Mouse (Mus musculus) ES-E14 (cell line): ENCODE measurements at regions not wholly inside any gene's neighbourhood (a gene's known extent, or its start where the extent isn't known, plus 50 kb on each side); places are given as distances from the start of the nearest gene placed in this dataset.

Experiments
- DNase-seq: peaks from one replicate; pipeline ENCODE4 v3.0.0-alpha.2; 2013; ENCODE audit warnings: low read depth, low spot score
- H3K27ac ChIP-seq: 2 replicates; pipeline ENCODE4 v1.5.1; 2012; ENCODE audit warnings: low read depth, mild to moderate bottlenecking, low read length, moderate library complexity, mixed read lengths; ENCODE audit not compliant: poor library complexity, insufficient read depth, severe bottlenecking
- H3K36me3 ChIP-seq: 2 replicates; pipeline ENCODE4 v1.6.1; 2012; ENCODE audit warnings: mild to moderate bottlenecking, low read length, moderate library complexity, mixed read lengths; ENCODE audit not compliant: control insufficient read depth, poor library complexity, insufficient read depth, severe bottlenecking
- H3K4me1 ChIP-seq, 2 experiments: fragments of 150-350 bp in 1 of 2; sonication (generic) in 1 of 2; 2 replicates each; pipeline ENCODE4 v1.6.1; 2012; ENCODE audit warnings: low read length in 2 of 2, mild to moderate bottlenecking in 1 of 2, mixed read lengths in 1 of 2; ENCODE audit not compliant: control insufficient read depth in 2 of 2, insufficient read depth in 2 of 2, poor library complexity in 1 of 2
- H3K4me3 ChIP-seq, 2 experiments: fragments of 150-350 bp in 1 of 2; sonication (generic) in 1 of 2; 2 replicates each; pipeline ENCODE4 v1.5.1; 2012; ENCODE audit warnings: low read length in 2 of 2, low read depth in 1 of 2, mild to moderate bottlenecking in 1 of 2, mixed read lengths in 1 of 2; ENCODE audit not compliant: insufficient read depth in 1 of 2, poor library complexity in 1 of 2, severe bottlenecking in 1 of 2
- H3K9ac ChIP-seq: 2 replicates; pipeline ENCODE4 v1.6.1; 2012; ENCODE audit warnings: low read depth, mild to moderate bottlenecking, low read length, mixed read lengths; ENCODE audit not compliant: poor library complexity, insufficient read depth, severe bottlenecking
- H3K9me3 ChIP-seq: fragments of 150-350 bp; sonication (generic); 2 replicates; pipeline ENCODE4 v1.6.1; 2012; ENCODE audit warnings: low read depth, mild to moderate bottlenecking, low read length; ENCODE audit not compliant: control insufficient read depth, insufficient read depth
- CHD2 ChIP-seq: IDR thresholded peaks from 2 replicates; pipeline ENCODE4 v1.6.1; 2014; ENCODE audit warnings: mild to moderate bottlenecking, low read depth, low read length, inconsistent platforms
- HCFC1 ChIP-seq: IDR thresholded peaks from 2 replicates; pipeline ENCODE4 v1.6.1; 2012; ENCODE audit warnings: low read length, inconsistent platforms, borderline replicate concordance; ENCODE audit not compliant: insufficient read depth
- MAFK ChIP-seq: IDR thresholded peaks from 2 replicates; pipeline ENCODE4 v1.6.1; 2014; ENCODE audit warnings: mild to moderate bottlenecking, low read depth, low read length, inconsistent platforms; ENCODE audit not compliant: insufficient read depth
- ZC3H11A ChIP-seq: IDR thresholded peaks from 2 replicates; pipeline ENCODE4 v1.6.1; 2012; ENCODE audit warnings: low read depth, mild to moderate bottlenecking, inconsistent platforms, low read length, borderline replicate concordance
- ZNF384 ChIP-seq: IDR thresholded peaks from 2 replicates; pipeline ENCODE4 v1.6.1; 2012; ENCODE audit warnings: low read depth, low read length, inconsistent platforms
- in situ Hi-C, 2 experiments: fragments of 600-800 bp; cut with MboI; formaldehyde crosslinking; loops; one replicate each; pipeline ENCODE4 v1.15.1; 2025; ENCODE audit warnings: low sequenced_read_pairs in 2 of 2, inconsistent platforms in 1 of 2; ENCODE audit not compliant: unreplicated experiment in 2 of 2

- in situ Hi-C loops: no loop called here
- Histone ChIP-seq H3K4me1 (no peaks in the 10 kb centered on the region), H3K9ac (no peak overlapping the region), H3K36me3 (no peaks in the 10 kb centered on the region), H3K9me3 (no peaks in the 10 kb centered on the region), H3K27ac (no peak overlapping the region), H3K4me3 (no peak overlapping the region)
- no peak for TF ChIP-seq ZNF384
- TF ChIP-seq MAFK: no peak
- TF ChIP-seq ZC3H11A: no peak
- no peak for TF ChIP-seq CHD2
- TF ChIP-seq HCFC1: no peak
- DNase-seq: no peak
Measured at GRCm38 (mm10) chr15:94003145-94003544, 407.5 kb upstream of the Prickle1 start.

- Histone ChIP-seq H3K36me3 (no peaks in the 10 kb centered on the region), H3K9me3 (no peaks in the 10 kb centered on the region), H3K4me3 (no peak overlapping the region), H3K4me1 (no peaks in the 10 kb centered on the region), H3K9ac (no peak overlapping the region), H3K27ac (no peak overlapping the region)
- no peak for TF ChIP-seq ZNF384
- in situ Hi-C loops: no loop called here
- no peak for DNase-seq
Measured at GRCm38 (mm10) chr15:93994542-93994941, 398.9 kb upstream of the Prickle1 start.

GRCm38 (mm10) chr15:93990139-93990538, 394.4 kb upstream of the Prickle1 start:
- Histone ChIP-seq H3K9me3 (no peaks in the 10 kb centered on the region), H3K9ac (no peak overlapping the region), H3K27ac (no peak overlapping the region), H3K4me1 (no peaks in the 10 kb centered on the region), H3K36me3 (no peaks in the 10 kb centered on the region), H3K4me3 (no peak overlapping the region)
- TF ChIP-seq HCFC1 (no peak), CHD2 (no peak), ZNF384 (no peak), MAFK (no peak), ZC3H11A (no peak)
- DNase-seq: no peak
- in situ Hi-C loops: no loop called here

GRCm38 (mm10) chr15:93988367-93988766, 392.7 kb upstream of the Prickle1 start:
- Histone ChIP-seq H3K4me1 (no peaks in the 10 kb centered on the region), H3K27ac (no peak overlapping the region), H3K9ac (no peak overlapping the region), H3K4me3 (no peak overlapping the region), H3K36me3 (no peaks in the 10 kb centered on the region), H3K9me3 (no peaks in the 10 kb centered on the region)
- no peak for DNase-seq
- in situ Hi-C loops: no loop called here
- TF ChIP-seq ZC3H11A (no peak), CHD2 (no peak), HCFC1 (no peak), ZNF384 (no peak), MAFK (no peak)

- in situ Hi-C loops: no loop called here
- Histone ChIP-seq H3K36me3 (no peaks in the 10 kb centered on the region), H3K27ac (no peak overlapping the region), H3K4me1 (no peaks in the 10 kb centered on the region), H3K9me3 (no peaks in the 10 kb centered on the region), H3K4me3 (no peak overlapping the region), H3K9ac (no peak overlapping the region)
- no peak for TF ChIP-seq MAFK
- no peak for TF ChIP-seq CHD2
- no peak for TF ChIP-seq ZNF384
- TF ChIP-seq HCFC1: no peak
- TF ChIP-seq ZC3H11A: no peak
- no peak for DNase-seq
Measured at GRCm38 (mm10) chr15:93986631-93987429, 391.1 kb upstream of the Prickle1 start.
